Mouse (Mus musculus) hindbrain, embryonic 16.5 days (tissue): ENCODE results near the gene Sh3bgrl3. TPM values are rescaled to one million over a fixed set of nuclear protein-coding genes. Genes with fewer than 3 reads are reported as not detected.

ENCODE experiments used
- ATAC-seq: fragments of 200-750 bp; cut with Nextera tagmentation; 2 replicates; pipeline ENCODE4 v1.8.0; 2017; ENCODE audit warnings: moderate TSS enrichment, moderate library complexity
- H3K27ac ChIP-seq: fragments of 300-500 bp; sonication (generic); 2 replicates; pipeline ENCODE4 v1.5.1; 2014; ENCODE audit warnings: low read depth, mild to moderate bottlenecking, control low read depth, low read length, moderate library complexity
- H3K27me3 ChIP-seq: fragments of 300-500 bp; sonication (generic); replicated peaks from 2 replicates; pipeline ENCODE4 v1.6.1; 2014; ENCODE audit warnings: low read length; ENCODE audit not compliant: control insufficient read depth, insufficient read depth
- H3K36me3 ChIP-seq: fragments of 300-500 bp; sonication (generic); 2 replicates; pipeline ENCODE4 v1.6.1; 2014; ENCODE audit warnings: mild to moderate bottlenecking, low read length, moderate library complexity, mixed read lengths; ENCODE audit not compliant: control insufficient read depth, insufficient read depth
- H3K4me1 ChIP-seq: fragments of 300-500 bp; sonication (generic); 2 replicates; pipeline ENCODE4 v1.6.1; 2014; ENCODE audit warnings: low read depth, low read length; ENCODE audit not compliant: control insufficient read depth, insufficient read depth
- H3K4me2 ChIP-seq: fragments of 300-500 bp; sonication (generic); 2 replicates; pipeline ENCODE4 v1.6.1; 2014; ENCODE audit warnings: mild to moderate bottlenecking, low read length, control low read depth, moderate library complexity
- H3K4me3 ChIP-seq: fragments of 300-500 bp; sonication (generic); 2 replicates; pipeline ENCODE4 v1.5.1; 2014; ENCODE audit warnings: mild to moderate bottlenecking, low read length, control low read depth, moderate library complexity
- H3K9ac ChIP-seq: fragments of 300-500 bp; sonication (generic); 2 replicates; pipeline ENCODE4 v1.6.1; 2014; ENCODE audit warnings: low read depth, mild to moderate bottlenecking, control low read depth, low read length, moderate library complexity
- H3K9me3 ChIP-seq: fragments of 300-500 bp; sonication (generic); 2 replicates; pipeline ENCODE4 v1.6.1; 2014; ENCODE audit warnings: mild to moderate bottlenecking, low read length, moderate library complexity; ENCODE audit not compliant: control insufficient read depth
- WGBS: fragments of 180-500 bp; shearing (Covaris S2); extraction: QIAGEN DNeasy Blood & Tissue Kit; methylation state at CpG from one replicate; pipeline ENCODE4 v1.1.7; 2014; 5-methylcytosine and 5-hydroxymethylcytosine counted together
- polyA plus RNA-seq: library from polyadenylated mRNA; unstranded; fragments of >200 nt; fragmentation: Nextera tagmentation; extraction: Ambion mirVana; gene quantifications from 2 replicates; pipeline ENCODE4 v1.2.1, GENCODE M21; 2015

The Sh3bgrl3 gene
- polyA plus RNA-seq, 1 experiment from 2014 or later, result 509 TPM

- Histone ChIP-seq H3K36me3 (no peaks in the 10 kb centered on the region), H3K4me1 (no peaks in the 10 kb centered on the region; the same call in 1 of the 2 replicates), H3K9me3 (no peaks in the 10 kb centered on the region), H3K9ac (no peak overlapping the region), H3K27me3 (no peaks in the 10 kb centered on the region), H3K27ac (no peak overlapping the region), H3K4me3 (no peak overlapping the region), H3K4me2 (no peak overlapping the region)
- WGBS, result 76% methylated on average over 14 of the region's 14 CpGs
- ATAC-seq, result no peak
These were observed 10.3 kb downstream of the Sh3bgrl3 start for GRCm38 (mm10) chr4:134118126-134118800.

GRCm38 (mm10) chr4:134117012-134117411 lies 11.6 kb downstream of the Sh3bgrl3 start:
- H3K4me3 ChIP-seq, result no peak overlapping the region
- no peak overlapping the region for H3K9ac ChIP-seq
- 87% methylated on average over 8 of the region's 8 CpGs for WGBS
- H3K36me3 ChIP-seq, result no peaks in the 10 kb centered on the region
- no peaks in the 10 kb centered on the region for H3K9me3 ChIP-seq
- no peaks in the 10 kb centered on the region for H3K27me3 ChIP-seq
- no peak overlapping the region for H3K4me2 ChIP-seq
- no peaks in the 10 kb centered on the region; the same call in 1 of the 2 replicates for H3K4me1 ChIP-seq
- H3K27ac ChIP-seq, result no peak overlapping the region
- ATAC-seq, result no peak

DNA sequence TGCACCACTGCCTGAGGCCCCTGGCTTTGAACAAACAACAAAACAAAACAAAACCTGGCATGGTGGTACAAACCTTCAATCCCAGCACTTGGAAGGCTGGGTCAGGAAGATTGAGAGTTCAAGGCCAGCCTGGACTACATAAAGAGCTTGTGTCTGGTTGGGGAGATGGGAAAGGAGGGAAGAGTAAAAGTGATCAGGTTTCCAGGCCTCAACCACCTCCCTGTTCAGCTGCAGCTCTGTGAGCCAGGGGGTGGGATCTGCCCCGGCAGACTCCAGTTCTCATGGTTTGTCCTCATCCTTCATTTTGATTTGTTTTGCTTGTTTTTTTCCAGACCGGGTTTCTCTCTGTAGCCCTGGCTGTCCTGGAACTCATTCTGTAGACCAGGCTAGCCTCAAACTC lies 12.1 kb downstream of the Sh3bgrl3 start:
- H3K27me3 ChIP-seq, result no peaks in the 10 kb centered on the region
- no peaks in the 10 kb centered on the region for H3K36me3 ChIP-seq
- no peaks in the 10 kb centered on the region; the same call in 1 of the 2 replicates for H3K4me1 ChIP-seq
- no peak overlapping the region for H3K4me2 ChIP-seq
- no peak overlapping the region for H3K27ac ChIP-seq
- ATAC-seq, result no peak
- 89% methylated on average over 2 of the region's 2 CpGs for WGBS
- no peak overlapping the region for H3K9ac ChIP-seq
- H3K4me3 ChIP-seq, result no peak overlapping the region
- no peaks in the 10 kb centered on the region for H3K9me3 ChIP-seq

- 88% methylated on average over 16 of the region's 16 CpGs for WGBS
- ATAC-seq, result no peak
- no peak overlapping the region; the same call in 1 of the 2 replicates for H3K9ac ChIP-seq
- no peak overlapping the region for H3K4me2 ChIP-seq
- H3K36me3 ChIP-seq, result no peaks in the 10 kb centered on the region
- no peak overlapping the region for H3K4me3 ChIP-seq
- H3K9me3 ChIP-seq, result no peaks in the 10 kb centered on the region
- no peaks in the 10 kb centered on the region for H3K4me1 ChIP-seq
- no peak overlapping the region for H3K27ac ChIP-seq
- no peaks in the 10 kb centered on the region for H3K27me3 ChIP-seq
These were observed 13.1 kb downstream of the Sh3bgrl3 start for GRCm38 (mm10) chr4:134115215-134116144.

- no peak for ATAC-seq
- H3K4me2 ChIP-seq, result no peak overlapping the region
- H3K9ac ChIP-seq, result no peak overlapping the region
- no peak overlapping the region for H3K27ac ChIP-seq
- H3K9me3 ChIP-seq, result no peaks in the 10 kb centered on the region
- WGBS, result 92% methylated on average over 4 of the region's 4 CpGs
- H3K36me3 ChIP-seq, result no peaks in the 10 kb centered on the region
- no peak overlapping the region for H3K4me3 ChIP-seq
- no peaks in the 10 kb centered on the region for H3K4me1 ChIP-seq
- H3K27me3 ChIP-seq, result no peaks in the 10 kb centered on the region
These were observed 14.6 kb downstream of the Sh3bgrl3 start for GRCm38 (mm10) chr4:134114038-134114437.

DNA sequence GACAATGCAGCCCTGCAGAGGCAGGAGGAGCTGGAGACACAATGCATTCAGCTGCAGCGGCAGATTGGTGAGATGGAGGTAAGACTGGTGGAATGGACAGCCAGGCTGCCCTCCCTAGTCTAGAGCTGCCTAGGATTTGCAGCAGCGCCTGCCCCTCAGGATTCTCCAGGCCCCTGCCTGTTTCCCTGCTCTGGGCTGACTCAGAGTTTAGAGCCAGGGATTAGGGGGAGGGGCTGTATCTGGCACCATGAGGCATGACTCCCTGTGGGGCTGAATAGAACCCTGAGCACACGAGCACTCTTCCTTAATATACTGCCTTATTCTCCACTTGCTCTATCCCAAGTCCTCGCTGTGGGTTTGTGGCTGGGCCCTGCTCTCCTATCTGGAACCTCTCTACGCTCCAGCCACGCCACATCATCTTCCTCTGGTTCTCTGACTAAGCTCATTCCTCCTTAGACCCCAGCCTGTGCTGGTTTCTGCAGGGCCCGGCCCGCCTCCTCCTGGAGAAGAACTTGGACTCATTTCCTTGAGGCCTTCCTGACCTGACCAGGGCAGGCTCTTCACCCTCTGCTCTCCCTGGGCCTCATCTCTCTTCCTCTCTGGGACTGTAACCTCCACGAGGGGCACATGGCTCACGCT lies 15.1 kb downstream of the Sh3bgrl3 start:
- no peak overlapping the region for H3K27ac ChIP-seq
- H3K9me3 ChIP-seq, result no peaks in the 10 kb centered on the region
- H3K4me2 ChIP-seq, result no peak overlapping the region
- WGBS, result 57% methylated on average over 10 of the region's 10 CpGs
- H3K27me3 ChIP-seq, result no peaks in the 10 kb centered on the region
- H3K9ac ChIP-seq, result no peak overlapping the region
- no peaks in the 10 kb centered on the region for H3K4me1 ChIP-seq
- no peaks in the 10 kb centered on the region for H3K36me3 ChIP-seq
- ATAC-seq, result no peak
- H3K4me3 ChIP-seq, result no peak overlapping the region

DNA sequence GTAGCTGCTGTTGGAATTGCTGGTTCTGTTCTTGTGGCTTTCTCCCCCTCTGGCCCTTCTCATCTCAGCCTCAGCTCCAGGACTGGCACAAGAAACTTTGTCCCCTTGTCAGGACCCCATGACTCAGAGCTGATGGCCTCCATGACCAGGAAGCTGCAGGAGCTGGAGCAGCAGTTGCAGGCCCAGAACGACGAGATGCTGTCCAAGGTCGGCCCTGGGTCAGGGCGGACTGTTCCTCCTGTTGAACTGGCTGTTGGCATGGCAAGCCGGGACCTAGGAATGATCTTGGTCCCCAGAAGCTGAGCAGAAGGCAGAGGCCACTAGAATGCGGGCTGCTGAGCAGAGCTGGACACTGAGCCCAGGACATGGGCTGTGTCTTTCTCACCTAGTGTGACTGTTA lies 16.2 kb downstream of the Sh3bgrl3 start:
- Histone ChIP-seq H3K27ac (no peak overlapping the region), H3K27me3 (no peaks in the 10 kb centered on the region), H3K4me2 (no peak overlapping the region), H3K9me3 (no peaks in the 10 kb centered on the region), H3K4me1 (no peaks in the 10 kb centered on the region), H3K36me3 (no peaks in the 10 kb centered on the region), H3K9ac (no peak overlapping the region), H3K4me3 (no peak overlapping the region)
- ATAC-seq, result no peak
- 85% methylated on average over 6 of the region's 6 CpGs for WGBS

DNA sequence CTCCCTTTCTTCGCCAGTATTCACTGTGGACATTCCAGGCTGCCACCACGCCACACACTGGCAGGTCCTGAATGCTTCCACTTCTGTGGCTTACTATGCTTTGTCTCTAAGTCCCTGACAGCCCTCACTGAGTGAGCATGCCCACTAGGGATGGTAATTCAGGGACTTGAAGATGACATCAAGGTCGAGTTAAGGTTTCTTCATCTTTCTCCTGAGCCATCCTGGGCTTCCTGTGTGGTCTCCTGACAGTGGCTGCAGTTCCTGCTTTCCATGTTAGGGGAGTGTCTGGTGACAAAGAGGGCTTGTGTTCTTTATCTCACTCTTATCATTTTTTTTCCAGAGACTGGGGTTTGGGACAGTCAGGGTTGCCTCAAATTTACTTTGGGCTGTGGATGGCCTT lies 17.9 kb downstream of the Sh3bgrl3 start:
- no peaks in the 10 kb centered on the region for H3K9me3 ChIP-seq
- H3K27me3 ChIP-seq, result no peaks in the 10 kb centered on the region
- WGBS, result 40% methylated on average over 3 of the region's 3 CpGs
- ATAC-seq, result no peak
- no peaks in the 10 kb centered on the region for H3K36me3 ChIP-seq
- no peak overlapping the region for H3K4me2 ChIP-seq
- H3K4me1 ChIP-seq, result no peaks in the 10 kb centered on the region
- no peak overlapping the region for H3K9ac ChIP-seq
- no peak overlapping the region for H3K27ac ChIP-seq
- H3K4me3 ChIP-seq, result no peak overlapping the region

- Histone ChIP-seq H3K4me3 (no peak overlapping the region), H3K27ac (no peak overlapping the region), H3K4me1 (no peaks in the 10 kb centered on the region), H3K4me2 (no peak overlapping the region), H3K36me3 (no peaks in the 10 kb centered on the region), H3K9me3 (no peaks in the 10 kb centered on the region), H3K27me3 (no peaks in the 10 kb centered on the region), H3K9ac (no peak overlapping the region)
- ATAC-seq, result no peak
- 67% methylated on average over 5 of the region's 5 CpGs for WGBS
These were observed 20.4 kb downstream of the Sh3bgrl3 start for GRCm38 (mm10) chr4:134108196-134108595.
